Mouse (Mus musculus): ENCODE measurements around the gene Plcl2. TPM values are rescaled to one million over a fixed set of nuclear protein-coding genes. Genes with fewer than 3 reads are reported as not detected.

The Plcl2 gene
- polyA plus RNA-seq, 1 experiment = 2.4 TPM

GRCm38 (mm10) chr17:50735382-50735954, 226.3 kb downstream of the Plcl2 start:
- DNase-seq (ENCODE audit: low spot score) = no peak

- DNase-seq (ENCODE audit: low spot score) = no peak
These were observed 226.8 kb downstream of the Plcl2 start for GRCm38 (mm10) chr17:50735955-50736533.

GRCm38 (mm10) chr17:50737068-50737467, 227.9 kb downstream of the Plcl2 start:
- DNase-seq (ENCODE audit: low spot score) = no peak

Other genes with a start within 250 kb of the Plcl2 start
- 0.01 and 0.07 TPM in 2 replicates for gene Dazl, start 215.8 kb upstream of the Plcl2 start, polyA plus RNA-seq (2012; rRNA removed)

Data from urinary bladder, adult 2 months (tissue).